8 mouse cellular contexts compared by ENCODE assay signal in genomic region chr11:103171703-103172391, GRCm38 (mm10). TPM values are rescaled to one million over a fixed set of nuclear protein-coding genes. Genes with fewer than 3 reads are reported as not detected.
DNase-seq lines count a peak whose midpoint lies in the region; ATAC-seq lines count a peak whose summit lies in the region.

No protein-coding gene starts in this region.

- no peak overlapping the region for H3K4me2 ChIP-seq in midbrain, embryonic 11.5 days
- H3K4me2 ChIP-seq in forebrain, embryonic 16.5 days (ENCODE audit: low read length) = peak overlapping the region; percentile 85
- peak overlapping the region; percentile 99; the same call in 1 of the 2 replicates for H3K4me2 ChIP-seq in intestine, embryonic 16.5 days (ENCODE audit: low read depth, low read length)
- H3K4me2 ChIP-seq in midbrain, embryonic 12.5 days (replicated peaks) = peak overlapping the region; percentile 88

- ATAC-seq in midbrain, embryonic 11.5 days (ENCODE audit: low FRiP score) = no peak
- ATAC-seq in forebrain, embryonic 16.5 days = no peak
- 0 out of 2 replicates have a peak, but pooled peaks have one; percentile 21 for ATAC-seq in intestine, embryonic 16.5 days
- no peak for ATAC-seq in midbrain, embryonic 12.5 days (ENCODE audit: low FRiP score, low read depth)
- ATAC-seq in megakaryocyte progenitor cell, adult 5-6 weeks (replicated peaks; ENCODE audit: poor library complexity) = no peak

- no peak overlapping the region for H3K27ac ChIP-seq in midbrain, embryonic 10.5 days (replicated peaks)
- H3K27ac ChIP-seq in midbrain, embryonic 11.5 days (ENCODE audit: low read depth, low read length) = no peak overlapping the region
- no peak overlapping the region for H3K27ac ChIP-seq in forebrain, embryonic 16.5 days (ENCODE audit: low read length)
- H3K27ac ChIP-seq in intestine, embryonic 16.5 days (ENCODE audit: low read length) = no peak overlapping the region; the same call in 1 of the 2 replicates
- H3K27ac ChIP-seq in midbrain, embryonic 12.5 days (replicated peaks) = no peak overlapping the region

- no peaks in the 10 kb centered on the region for H3K9me3 ChIP-seq in midbrain, embryonic 10.5 days (replicated peaks)
- no peaks in the 10 kb centered on the region for H3K9me3 ChIP-seq in midbrain, embryonic 11.5 days (ENCODE audit: control insufficient read depth, low read length)
- H3K9me3 ChIP-seq in forebrain, embryonic 16.5 days (ENCODE audit: control insufficient read depth, low read length) = no peaks in the 10 kb centered on the region
- no peaks in the 10 kb centered on the region for H3K9me3 ChIP-seq in intestine, embryonic 16.5 days (ENCODE audit: control insufficient read depth, low read length)
- H3K9me3 ChIP-seq in midbrain, embryonic 12.5 days = no peaks in the 10 kb centered on the region

- DNase-seq in midbrain, embryonic 10.5 days (ENCODE audit: low spot score) = no peak
- DNase-seq in midbrain, embryonic 11.5 days (ENCODE audit: low spot score, missing footprints) = no peak
- DNase-seq in cerebellum, adult 11-12 months = no peak
- DNase-seq in cerebellum, adult 8-10 months = no peak

- 53% methylated on average over 9 of the region's 9 CpGs for WGBS in midbrain, embryonic 10.5 days
- WGBS in midbrain, embryonic 11.5 days = 50% methylated on average over 9 of the region's 9 CpGs
- WGBS in forebrain, embryonic 16.5 days = 55% methylated on average over 9 of the region's 9 CpGs
- WGBS in intestine, embryonic 16.5 days = 47% methylated on average over 9 of the region's 9 CpGs
- 47% methylated on average over 9 of the region's 9 CpGs for WGBS in midbrain, embryonic 12.5 days

- H3K9ac ChIP-seq in midbrain, embryonic 11.5 days (ENCODE audit: low read length) = no peak overlapping the region
- H3K9ac ChIP-seq in forebrain, embryonic 16.5 days (replicated peaks; ENCODE audit: low read depth, low read length) = no peak overlapping the region
- no peak overlapping the region for H3K9ac ChIP-seq in intestine, embryonic 16.5 days (ENCODE audit: low read depth, low read length)
- H3K9ac ChIP-seq in midbrain, embryonic 12.5 days (replicated peaks) = no peak overlapping the region

- H3K36me3 ChIP-seq in midbrain, embryonic 10.5 days = no peaks in the 10 kb centered on the region
- no peaks in the 10 kb centered on the region for H3K36me3 ChIP-seq in midbrain, embryonic 11.5 days (ENCODE audit: control insufficient read depth, insufficient read depth, low read length)
- H3K36me3 ChIP-seq in forebrain, embryonic 16.5 days (ENCODE audit: control insufficient read depth, insufficient read depth) = no peaks in the 10 kb centered on the region
- H3K36me3 ChIP-seq in intestine, embryonic 16.5 days (ENCODE audit: control insufficient read depth, insufficient read depth, low read length) = no peaks in the 10 kb centered on the region
- H3K36me3 ChIP-seq in midbrain, embryonic 12.5 days = no peaks in the 10 kb centered on the region

- H3K27me3 ChIP-seq in midbrain, embryonic 10.5 days (ENCODE audit: low read depth, poor library complexity, severe bottlenecking) = peaks cover 64% of the 10 kb centered on the region
- peaks cover 38% of the 10 kb centered on the region for H3K27me3 ChIP-seq in midbrain, embryonic 11.5 days (ENCODE audit: control insufficient read depth, insufficient read depth, low read length)
- H3K27me3 ChIP-seq in forebrain, embryonic 16.5 days (replicated peaks; ENCODE audit: control insufficient read depth, insufficient read depth, low read length) = peaks cover 12% of the 10 kb centered on the region; the same call in 1 of the 2 replicates
- H3K27me3 ChIP-seq in intestine, embryonic 16.5 days (replicated peaks; ENCODE audit: control insufficient read depth, insufficient read depth, low read length) = peaks cover 24% of the 10 kb centered on the region
- H3K27me3 ChIP-seq in midbrain, embryonic 12.5 days = peaks cover 63% of the 10 kb centered on the region

- H3K4me3 ChIP-seq in midbrain, embryonic 10.5 days = peak overlapping the region; percentile 77
- H3K4me3 ChIP-seq in midbrain, embryonic 11.5 days (ENCODE audit: low read depth, low read length) = no peak overlapping the region; the same call in 1 of the 2 replicates
- H3K4me3 ChIP-seq in forebrain, embryonic 16.5 days (replicated peaks; ENCODE audit: low read length) = peak overlapping the region; percentile 70
- peak overlapping the region; percentile 64; the same call in 1 of the 2 replicates for H3K4me3 ChIP-seq in intestine, embryonic 16.5 days (ENCODE audit: low read length)
- H3K4me3 ChIP-seq in midbrain, embryonic 12.5 days = peak overlapping the region; percentile 64

- H3K4me1 ChIP-seq in midbrain, embryonic 10.5 days = peaks cover 19% of the 10 kb centered on the region
- H3K4me1 ChIP-seq in midbrain, embryonic 11.5 days (ENCODE audit: control insufficient read depth, insufficient read depth, low read length) = no peaks in the 10 kb centered on the region; the same call in 1 of the 2 replicates
- peaks cover 17% of the 10 kb centered on the region for H3K4me1 ChIP-seq in forebrain, embryonic 16.5 days (replicated peaks; ENCODE audit: control insufficient read depth, insufficient read depth, low read length)
- H3K4me1 ChIP-seq in intestine, embryonic 16.5 days (ENCODE audit: control insufficient read depth, insufficient read depth, low read length) = 0 out of 2 replicates have a peak, but pooled peaks cover 2% of the 10 kb centered on the region
- peaks cover 15% of the 10 kb centered on the region for H3K4me1 ChIP-seq in midbrain, embryonic 12.5 days

RNA-seq across cellular contexts. Expression of gene Fmnl1, which starts 0.9 kb away (rescaled TPM):
- polyA plus RNA-seq in midbrain, embryonic 10.5 days (2016; fragmentation: Nextera tagmentation; extraction: Ambion mirVana) = 1.1 and 1.2 TPM in 2 replicates
- polyA plus RNA-seq in midbrain, embryonic 11.5 days (2014; fragmentation: Nextera tagmentation; extraction: Ambion mirVana) = 0.65 and 0.87 TPM in 2 replicates
- polyA plus RNA-seq in forebrain, embryonic 16.5 days (2015; fragmentation: Nextera tagmentation; extraction: Ambion mirVana) = 2.7 and 6.7 TPM in 2 replicates
- polyA plus RNA-seq in intestine, embryonic 16.5 days (2015; fragmentation: Nextera tagmentation; extraction: Ambion mirVana) = 2.2 and 2.3 TPM in 2 replicates
- 1.3 and 1.8 TPM in 2 replicates for polyA plus RNA-seq in midbrain, embryonic 12.5 days (2016; fragmentation: Nextera tagmentation; extraction: Ambion mirVana)
- total RNA-seq in megakaryocyte progenitor cell, adult 5-6 weeks (2015) = 74.3 and 76.3 TPM in 2 replicates
- 17.3 and 36.5 TPM in 2 replicates for total RNA-seq in megakaryocyte progenitor cell, adult 5-6 weeks (2017)

RNA-seq across cellular contexts. Expression of gene 1700023F06Rik, which starts 36.5 kb away (rescaled TPM):
- 0.10 and 0.11 TPM in 2 replicates for polyA plus RNA-seq in midbrain, embryonic 10.5 days (2016; fragmentation: Nextera tagmentation; extraction: Ambion mirVana)
- polyA plus RNA-seq in midbrain, embryonic 11.5 days (2014; fragmentation: Nextera tagmentation; extraction: Ambion mirVana) = 0.12 and 0.14 TPM in 2 replicates
- 0.73 and 1.5 TPM in 2 replicates for polyA plus RNA-seq in forebrain, embryonic 16.5 days (2015; fragmentation: Nextera tagmentation; extraction: Ambion mirVana)
- 0.57 and 0.83 TPM in 2 replicates for polyA plus RNA-seq in intestine, embryonic 16.5 days (2015; fragmentation: Nextera tagmentation; extraction: Ambion mirVana)
- not detected in 2 replicates for polyA plus RNA-seq in midbrain, embryonic 12.5 days (2016; fragmentation: Nextera tagmentation; extraction: Ambion mirVana)
- total RNA-seq in megakaryocyte progenitor cell, adult 5-6 weeks (2015) = 0.32 TPM in 1 of 2 replicates, not detected in the other
- total RNA-seq in megakaryocyte progenitor cell, adult 5-6 weeks (2017) = not detected in 2 replicates

RNA-seq across cellular contexts. Expression of gene Hexim2, which starts 39.6 kb away (rescaled TPM):
- polyA plus RNA-seq in midbrain, embryonic 10.5 days (2016; fragmentation: Nextera tagmentation; extraction: Ambion mirVana) = 7.8 and 8.2 TPM in 2 replicates
- polyA plus RNA-seq in midbrain, embryonic 11.5 days (2014; fragmentation: Nextera tagmentation; extraction: Ambion mirVana) = 5.0 and 6.3 TPM in 2 replicates
- 19.9 and 25.9 TPM in 2 replicates for polyA plus RNA-seq in forebrain, embryonic 16.5 days (2015; fragmentation: Nextera tagmentation; extraction: Ambion mirVana)
- 5.8 TPM in 2 replicates for polyA plus RNA-seq in intestine, embryonic 16.5 days (2015; fragmentation: Nextera tagmentation; extraction: Ambion mirVana)
- 9.7 and 10.5 TPM in 2 replicates for polyA plus RNA-seq in midbrain, embryonic 12.5 days (2016; fragmentation: Nextera tagmentation; extraction: Ambion mirVana)
- 1.2 and 1.8 TPM in 2 replicates for total RNA-seq in megakaryocyte progenitor cell, adult 5-6 weeks (2015)
- total RNA-seq in megakaryocyte progenitor cell, adult 5-6 weeks (2017) = 3.5 and 3.9 TPM in 2 replicates

RNA-seq across cellular contexts. Expression of gene Spata32, which starts 46.4 kb away (rescaled TPM):
- not detected in 2 replicates for polyA plus RNA-seq in midbrain, embryonic 10.5 days (2016; fragmentation: Nextera tagmentation; extraction: Ambion mirVana)
- polyA plus RNA-seq in midbrain, embryonic 11.5 days (2014; fragmentation: Nextera tagmentation; extraction: Ambion mirVana) = 0.15 TPM in 1 of 2 replicates, not detected in the other
- 0.22 TPM in 1 of 2 replicates, not detected in the other for polyA plus RNA-seq in forebrain, embryonic 16.5 days (2015; fragmentation: Nextera tagmentation; extraction: Ambion mirVana)
- polyA plus RNA-seq in intestine, embryonic 16.5 days (2015; fragmentation: Nextera tagmentation; extraction: Ambion mirVana) = not detected in 2 replicates
- 0.21 TPM in 1 of 2 replicates, not detected in the other for polyA plus RNA-seq in midbrain, embryonic 12.5 days (2016; fragmentation: Nextera tagmentation; extraction: Ambion mirVana)
- not detected in 2 replicates for total RNA-seq in megakaryocyte progenitor cell, adult 5-6 weeks (2015)
- not detected in 2 replicates for total RNA-seq in megakaryocyte progenitor cell, adult 5-6 weeks (2017)

RNA-seq across cellular contexts. Expression of gene Hexim1, which starts 55.8 kb away (rescaled TPM):
- polyA plus RNA-seq in midbrain, embryonic 10.5 days (2016; fragmentation: Nextera tagmentation; extraction: Ambion mirVana) = 2.3 and 2.7 TPM in 2 replicates
- 4.6 and 5.2 TPM in 2 replicates for polyA plus RNA-seq in midbrain, embryonic 11.5 days (2014; fragmentation: Nextera tagmentation; extraction: Ambion mirVana)
- polyA plus RNA-seq in forebrain, embryonic 16.5 days (2015; fragmentation: Nextera tagmentation; extraction: Ambion mirVana) = 3.5 and 4.1 TPM in 2 replicates
- polyA plus RNA-seq in intestine, embryonic 16.5 days (2015; fragmentation: Nextera tagmentation; extraction: Ambion mirVana) = 4.2 and 4.6 TPM in 2 replicates
- 2.6 and 3.1 TPM in 2 replicates for polyA plus RNA-seq in midbrain, embryonic 12.5 days (2016; fragmentation: Nextera tagmentation; extraction: Ambion mirVana)
- 10.7 and 13.0 TPM in 2 replicates for total RNA-seq in megakaryocyte progenitor cell, adult 5-6 weeks (2015)
- 21.2 and 27.9 TPM in 2 replicates for total RNA-seq in megakaryocyte progenitor cell, adult 5-6 weeks (2017)
